Mouse (Mus musculus) left cerebral cortex, adult 9 months (tissue): ENCODE data around the gene Raet1e.
A peak's percentile ranks its signal among the peaks of the same experiment; 100 is the strongest.
"Not testable (repeated sequence)": the region's sequence is repeated elsewhere in the genome, so short reads cannot be mapped to it uniquely, and the experiment has no call there.

Experiments
- DNase-seq, 2 experiments: peaks; one replicate each; pipeline ENCODE4 v3.0.0; 2022; ENCODE audit warnings: low spot score in 2 of 2

The Raet1e gene

GRCm38 (mm10) chr10:22273684-22274305 lies 115.4 kb downstream of the Raet1e start:
- DNase-seq, result no peak

- DNase-seq, result no peak
Measured at GRCm38 (mm10) chr10:22274445-22275057, 116.2 kb downstream of the Raet1e start.

- DNase-seq, result not testable (repeated sequence)
Measured at GRCm38 (mm10) chr10:22278468-22278867, 120.1 kb downstream of the Raet1e start.

- no peak for DNase-seq
Measured at GRCm38 (mm10) chr10:22282816-22283215, 124.4 kb downstream of the Raet1e start.

GRCm38 (mm10) chr10:22295676-22296075 lies 137.3 kb downstream of the Raet1e start:
- no peak for DNase-seq

- no peak for DNase-seq
Measured at GRCm38 (mm10) chr10:22297033-22297762, 138.8 kb downstream of the Raet1e start.

- DNase-seq, result no peak
Measured at GRCm38 (mm10) chr10:22297766-22298461, 139.5 kb downstream of the Raet1e start.

- DNase-seq, result no peak
Measured at GRCm38 (mm10) chr10:22299324-22299723, 141.0 kb downstream of the Raet1e start.

- no peak for DNase-seq
Measured at GRCm38 (mm10) chr10:22301641-22302040, 143.3 kb downstream of the Raet1e start.

- DNase-seq, result no peak
Measured at GRCm38 (mm10) chr10:22302344-22303057, 144.1 kb downstream of the Raet1e start.

- DNase-seq, result no peak
Measured at GRCm38 (mm10) chr10:22303736-22304135, 145.4 kb downstream of the Raet1e start.

GRCm38 (mm10) chr10:22305801-22306200 lies 147.4 kb downstream of the Raet1e start:
- no peak for DNase-seq

- no peak for DNase-seq
Measured at GRCm38 (mm10) chr10:22306452-22306851, 148.1 kb downstream of the Raet1e start.

- no peak for DNase-seq
Measured at GRCm38 (mm10) chr10:22308221-22308620, 149.9 kb downstream of the Raet1e start.

- DNase-seq, result peak in 1 of 2 experiments; percentile 4
Measured at GRCm38 (mm10) chr10:22322858-22323257, 164.5 kb downstream of the Raet1e start.

- not testable (repeated sequence) for DNase-seq
Measured at GRCm38 (mm10) chr10:22345721-22346120, 187.4 kb downstream of the Raet1e start.

- DNase-seq, result not testable (repeated sequence)
Measured at GRCm38 (mm10) chr10:22353548-22354195, 195.3 kb downstream of the Raet1e start.

GRCm38 (mm10) chr10:22354196-22354574 lies 195.8 kb downstream of the Raet1e start:
- DNase-seq, result not testable (repeated sequence)

GRCm38 (mm10) chr10:22357373-22357772 lies 199.0 kb downstream of the Raet1e start:
- not testable (repeated sequence) for DNase-seq

GRCm38 (mm10) chr10:22360252-22360651 lies 201.9 kb downstream of the Raet1e start, which contains the start of gene Raet1d:
TSS of gene Raet1d (plus strand) at chr10:22360552.
- DNase-seq, result not testable (repeated sequence)

GRCm38 (mm10) chr10:22360957-22361356 lies 202.6 kb downstream of the Raet1e start:
- DNase-seq, result not testable (repeated sequence)
